ENCODE assay signal across 20 mouse cellular contexts in the genomic region with DNA sequence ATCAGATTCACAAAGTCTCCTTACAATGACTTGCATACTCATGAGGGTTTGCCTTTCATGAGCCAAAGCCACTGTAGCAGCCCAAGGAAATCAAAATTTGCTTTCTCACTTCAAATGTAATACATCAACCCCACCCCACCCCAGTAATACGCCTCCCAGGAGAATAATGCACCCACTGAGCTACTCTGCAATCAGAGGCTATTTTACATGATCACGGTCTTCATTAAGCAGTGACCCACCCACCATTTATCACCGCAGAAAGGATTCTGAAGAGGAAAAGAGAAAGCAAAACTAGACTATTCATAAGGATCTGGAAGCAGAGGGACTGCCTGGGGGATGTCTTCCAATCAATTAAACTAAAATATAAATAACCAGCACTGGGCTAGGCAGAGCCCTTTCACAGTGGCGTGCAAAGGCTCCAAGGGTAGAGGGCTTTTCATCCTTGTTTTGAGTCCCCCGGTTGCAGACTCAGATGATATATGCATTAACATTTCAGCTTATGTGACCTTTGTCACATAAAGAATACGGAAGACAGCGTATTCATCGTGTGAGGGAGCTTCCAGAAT.
DNase-seq lines count a peak whose midpoint lies in the region; ATAC-seq and TF ChIP-seq lines count a peak whose summit lies in the region.
"Had no signal": no experiment of that assay in that cellular context is flagged by ENCODE, and none has a peak within 500 bp of the region (broad histone marks: within the 10 kb centered on the region; RNA-seq: fewer than 3 reads in every experiment).

No protein-coding gene starts in this region.

- peaks cover 13% of the 10 kb centered on the region for H3K4me1 ChIP-seq in forebrain, embryonic 11.5 days (replicated peaks; ENCODE audit: control insufficient read depth, insufficient read depth, low read length)
- peaks cover 62% of the 10 kb centered on the region for H3K4me1 ChIP-seq in forebrain, embryonic 10.5 days
- peaks cover 40% of the 10 kb centered on the region for H3K4me1 ChIP-seq in midbrain, embryonic 15.5 days
- peaks cover 19% of the 10 kb centered on the region for H3K4me1 ChIP-seq in midbrain, embryonic 11.5 days (ENCODE audit: control insufficient read depth, insufficient read depth, low read length)
- H3K4me1 ChIP-seq in hindbrain, embryonic 14.5 days (replicated peaks; ENCODE audit: control insufficient read depth, insufficient read depth, low read length) = peaks cover 55% of the 10 kb centered on the region
- H3K4me1 ChIP-seq in olfactory bulb, adult 2 months (ENCODE audit: control insufficient read depth, insufficient read depth, low read length) = peaks cover 17% of the 10 kb centered on the region
- H3K4me1 ChIP-seq in thymus, adult 2 months (replicated peaks; ENCODE audit: control insufficient read depth, insufficient read depth, low read length) = no peaks in the 10 kb centered on the region
- H3K4me1 ChIP-seq: megakaryocyte, embryonic 14.5 days had no signal

- 41% methylated on average over 8 of the region's 8 CpGs for WGBS in forebrain, embryonic 11.5 days
- WGBS in forebrain, embryonic 10.5 days = 61% methylated on average over 8 of the region's 8 CpGs
- WGBS in midbrain, embryonic 15.5 days = 42% methylated on average over 8 of the region's 8 CpGs
- 74% methylated on average over 8 of the region's 8 CpGs for WGBS in midbrain, embryonic 11.5 days
- WGBS in hindbrain, embryonic 14.5 days = 22% methylated on average over 8 of the region's 8 CpGs
- WGBS in olfactory bulb, adult 2 months = 31% methylated on average over 8 of the region's 8 CpGs
- WGBS in thymus, adult 2 months = 97% methylated on average over 8 of the region's 8 CpGs

- no peak overlapping the region for H3K9ac ChIP-seq in forebrain, embryonic 11.5 days (ENCODE audit: low read length)
- H3K9ac ChIP-seq in midbrain, embryonic 15.5 days = no peak overlapping the region
- no peak overlapping the region for H3K9ac ChIP-seq in midbrain, embryonic 11.5 days (ENCODE audit: low read length)
- H3K9ac ChIP-seq in hindbrain, embryonic 14.5 days = no peak overlapping the region
- H3K9ac ChIP-seq: embryonic facial prominence, embryonic 13.5 days; liver, postnatal 0 days had no signal

- H3K4me3 ChIP-seq in forebrain, embryonic 11.5 days (ENCODE audit: low read depth, low read length) = no peak overlapping the region
- H3K4me3 ChIP-seq in forebrain, embryonic 10.5 days = no peak overlapping the region
- H3K4me3 ChIP-seq in midbrain, embryonic 15.5 days = no peak overlapping the region
- H3K4me3 ChIP-seq in midbrain, embryonic 11.5 days (ENCODE audit: low read depth, low read length) = no peak overlapping the region
- H3K4me3 ChIP-seq in hindbrain, embryonic 14.5 days (replicated peaks; ENCODE audit: low read length) = no peak overlapping the region
- H3K4me3 ChIP-seq in olfactory bulb, adult 2 months (ENCODE audit: insufficient read depth, low read depth, low read length) = no peak overlapping the region
- H3K4me3 ChIP-seq in thymus, adult 2 months (ENCODE audit: control insufficient read depth, insufficient read depth, low read length) = no peak overlapping the region
- H3K4me3 ChIP-seq: embryonic facial prominence, embryonic 13.5 days; limb, embryonic 10.5 days; megakaryocyte, embryonic 14.5 days; myocyte had no signal

- TF ChIP-seq POLR2A in olfactory bulb, adult 2 months (IDR thresholded peaks at IDR 0.05; ENCODE audit: insufficient read depth, low read depth, low read length) = no peak
- no peak for TF ChIP-seq POLR2A in thymus, adult 2 months (IDR thresholded peaks at IDR 0.05; ENCODE audit: control insufficient read depth, extremely low read depth, insufficient read depth, low read length, poor library complexity)

- peak overlapping the region; percentile 13; the same call in 1 of the 2 replicates for H3K27ac ChIP-seq in forebrain, embryonic 11.5 days (ENCODE audit: low read depth, low read length)
- no peak overlapping the region for H3K27ac ChIP-seq in forebrain, embryonic 10.5 days
- H3K27ac ChIP-seq in midbrain, embryonic 15.5 days = peak overlapping the region; percentile 56
- no peak overlapping the region for H3K27ac ChIP-seq in midbrain, embryonic 11.5 days (ENCODE audit: low read depth, low read length)
- peak overlapping the region; percentile 54; the same call in 1 of the 2 replicates for H3K27ac ChIP-seq in hindbrain, embryonic 14.5 days
- H3K27ac ChIP-seq in olfactory bulb, adult 2 months (ENCODE audit: insufficient read depth, low read depth, low read length) = peak overlapping the region; percentile 51
- no peak overlapping the region for H3K27ac ChIP-seq in thymus, adult 2 months (ENCODE audit: control insufficient read depth, insufficient read depth, low read length)
- H3K27ac ChIP-seq: embryonic facial prominence, embryonic 13.5 days; limb, embryonic 10.5 days had no signal

- no peak overlapping the region for H3K4me2 ChIP-seq in forebrain, embryonic 11.5 days (ENCODE audit: low read depth, low read length, severe bottlenecking)
- H3K4me2 ChIP-seq in midbrain, embryonic 15.5 days = no peak overlapping the region
- H3K4me2 ChIP-seq in midbrain, embryonic 11.5 days = no peak overlapping the region
- H3K4me2 ChIP-seq in hindbrain, embryonic 14.5 days (replicated peaks) = no peak overlapping the region
- H3K4me2 ChIP-seq: embryonic facial prominence, embryonic 13.5 days had no signal

- TF ChIP-seq CTCF in olfactory bulb, adult 2 months (IDR thresholded peaks at IDR 0.05; ENCODE audit: insufficient read depth, low read depth, low read length) = no peak
- TF ChIP-seq CTCF in thymus, adult 2 months (IDR thresholded peaks at IDR 0.05; ENCODE audit: borderline replicate concordance, control insufficient read depth, extremely low read depth, insufficient read depth, low read length, poor library complexity) = no peak

- no peaks in the 10 kb centered on the region for H3K36me3 ChIP-seq in forebrain, embryonic 11.5 days (ENCODE audit: control insufficient read depth, insufficient read depth, low read length)
- no peaks in the 10 kb centered on the region for H3K36me3 ChIP-seq in forebrain, embryonic 10.5 days (replicated peaks)
- no peaks in the 10 kb centered on the region for H3K36me3 ChIP-seq in midbrain, embryonic 15.5 days (replicated peaks)
- no peaks in the 10 kb centered on the region for H3K36me3 ChIP-seq in midbrain, embryonic 11.5 days (ENCODE audit: control insufficient read depth, insufficient read depth, low read length)
- H3K36me3 ChIP-seq in hindbrain, embryonic 14.5 days (replicated peaks; ENCODE audit: control insufficient read depth, insufficient read depth) = no peaks in the 10 kb centered on the region
- no peaks in the 10 kb centered on the region for H3K36me3 ChIP-seq in thymus, adult 2 months (ENCODE audit: control insufficient read depth, insufficient read depth, low read length)
- H3K36me3 ChIP-seq: embryonic facial prominence, embryonic 13.5 days; limb, embryonic 10.5 days had no signal

- no peak for DNase-seq in forebrain, embryonic 11.5 days (ENCODE audit: low spot score)
- no peak for DNase-seq in forebrain, embryonic 10.5 days (ENCODE audit: extremely low spot score, low spot score)
- DNase-seq in midbrain, embryonic 11.5 days (ENCODE audit: low spot score, missing footprints) = no peak
- DNase-seq in hindbrain, embryonic 14.5 days (ENCODE audit: low spot score) = no peak
- DNase-seq in urinary bladder, adult 2 months (ENCODE audit: low spot score) = no peak
- no peak for DNase-seq in thymus, adult 2 months
- DNase-seq: adrenal gland, adult 8-10 months; cerebellum, adult 9-11 months; gastrocnemius, postnatal 36 days; kidney, adult 2 months; kidney, postnatal 10 days; liver, postnatal 0 days; thymus, postnatal 4 days had no signal

- H3K9me3 ChIP-seq in forebrain, embryonic 11.5 days (ENCODE audit: control insufficient read depth, low read length) = no peaks in the 10 kb centered on the region
- H3K9me3 ChIP-seq in forebrain, embryonic 10.5 days = no peaks in the 10 kb centered on the region
- no peaks in the 10 kb centered on the region for H3K9me3 ChIP-seq in midbrain, embryonic 15.5 days
- H3K9me3 ChIP-seq in midbrain, embryonic 11.5 days (ENCODE audit: control insufficient read depth, low read length) = no peaks in the 10 kb centered on the region
- H3K9me3 ChIP-seq in hindbrain, embryonic 14.5 days (ENCODE audit: control insufficient read depth, low read length) = no peaks in the 10 kb centered on the region
- H3K9me3 ChIP-seq: embryonic facial prominence, embryonic 13.5 days; limb, embryonic 10.5 days; megakaryocyte, embryonic 14.5 days had no signal

- H3K27me3 ChIP-seq in forebrain, embryonic 11.5 days (ENCODE audit: control insufficient read depth, insufficient read depth, low read length) = no peaks in the 10 kb centered on the region
- H3K27me3 ChIP-seq in forebrain, embryonic 10.5 days (ENCODE audit: poor library complexity, severe bottlenecking) = no peaks in the 10 kb centered on the region
- no peaks in the 10 kb centered on the region for H3K27me3 ChIP-seq in midbrain, embryonic 15.5 days (replicated peaks)
- no peaks in the 10 kb centered on the region for H3K27me3 ChIP-seq in midbrain, embryonic 11.5 days (ENCODE audit: control insufficient read depth, insufficient read depth, low read length)
- no peaks in the 10 kb centered on the region for H3K27me3 ChIP-seq in hindbrain, embryonic 14.5 days (ENCODE audit: control insufficient read depth, insufficient read depth, low read length)
- H3K27me3 ChIP-seq in thymus, adult 2 months (ENCODE audit: control insufficient read depth, insufficient read depth, low read length) = no peaks in the 10 kb centered on the region
- H3K27me3 ChIP-seq: embryonic facial prominence, embryonic 13.5 days; Patski had no signal

- peak; percentile 45 for ATAC-seq in forebrain, embryonic 11.5 days (replicated peaks; ENCODE audit: low FRiP score)
- ATAC-seq in midbrain, embryonic 15.5 days (replicated peaks) = no peak
- no peak for ATAC-seq in midbrain, embryonic 11.5 days (ENCODE audit: low FRiP score)
- no peak for ATAC-seq in hindbrain, embryonic 14.5 days (ENCODE audit: low FRiP score)
- ATAC-seq: liver, postnatal 0 days; Patski had no signal

Comparison
In these comparisons a context has a peak if more than half of its experiments do, and no peak if none do; other contexts are left out.
1. H3K27ac ChIP-seq: peak in forebrain, embryonic 11.5 days (single experiment), midbrain, embryonic 15.5 days (single experiment), hindbrain, embryonic 14.5 days (single experiment) and olfactory bulb, adult 2 months (single experiment); none in forebrain, embryonic 10.5 days (single experiment), midbrain, embryonic 11.5 days (single experiment) and thymus, adult 2 months (single experiment).